Mouse (Mus musculus) macrophage (primary cell): ENCODE results near the gene Strn4. TPM values are rescaled to one million over a fixed set of nuclear protein-coding genes. Genes with fewer than 3 reads are reported as not detected.

Experiments
- H3K27ac ChIP-seq: fragments of 350-480 bp; formaldehyde crosslinking; 2 replicates; pipeline ENCODE4 v1.9.0; 2021
- H3K36me3 ChIP-seq: fragments of 350-480 bp; formaldehyde crosslinking; 2 replicates; pipeline ENCODE4 v1.9.0; 2021; ENCODE audit errors: inconsistent target
- H3K4me3 ChIP-seq: fragments of 350-480 bp; formaldehyde crosslinking; 2 replicates; pipeline ENCODE4 v1.9.0; 2021; ENCODE audit errors: inconsistent target
- H3K79me2 ChIP-seq: fragments of 350-480 bp; formaldehyde crosslinking; 2 replicates; pipeline ENCODE4 v1.9.0; 2021; ENCODE audit errors: inconsistent target
- WGBS: methylation state at CpG from one replicate; pipeline ENCODE4 v1.1.7; 2026; ENCODE audit warnings: inconsistent platforms; ENCODE audit not compliant: missing documents; 5-methylcytosine and 5-hydroxymethylcytosine counted together
- polyA plus RNA-seq: library from polyadenylated mRNA; stranded (reverse); fragments of 250-400 nt; gene quantifications from 3 replicates; pipeline ENCODE4 v1.2.4, GENCODE M21; 2018; ENCODE audit warnings: inconsistent platforms

Strn4 gene
- polyA plus RNA-seq, 1 experiment from 2014 or later, result 26.7 TPM

- Histone ChIP-seq H3K36me3 (peaks cover 15% of the 10 kb centered on the region), H3K27ac (peak overlapping the region; percentile 41), H3K79me2 (peaks cover 84% of the 10 kb centered on the region), H3K4me3 (no peak overlapping the region)
- 51% methylated on average over 5 of the region's 5 CpGs for WGBS
Measured at GRCm38 (mm10) chr7:16820271-16820763, 4.6 kb downstream of the Strn4 start.

DNA sequence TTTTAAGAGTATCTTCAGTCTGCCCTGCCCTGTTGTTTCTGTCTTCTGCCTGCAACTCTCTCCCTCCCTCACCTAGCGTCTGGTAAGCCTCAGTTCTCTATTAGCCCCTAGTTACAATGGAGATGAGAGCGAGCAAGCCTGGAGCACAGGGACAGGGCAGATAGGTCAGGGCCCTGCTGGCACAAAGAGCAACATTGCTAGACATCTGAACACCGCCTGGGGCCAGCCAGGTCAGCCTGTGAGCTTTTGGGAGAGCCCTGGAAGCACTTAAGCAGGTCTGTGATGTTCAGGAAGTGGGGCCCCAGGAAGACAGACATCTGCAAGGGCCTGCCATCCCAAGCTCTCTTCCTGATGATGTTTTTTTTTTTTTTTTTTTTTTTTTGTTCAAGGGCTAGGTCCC lies 5.4 kb downstream of the Strn4 start:
- 88% methylated on average over 3 of the region's 3 CpGs for WGBS
- Histone ChIP-seq H3K79me2 (peaks cover 92% of the 10 kb centered on the region), H3K36me3 (peaks cover 15% of the 10 kb centered on the region), H3K27ac (peak overlapping the region; percentile 24), H3K4me3 (no peak overlapping the region)

DNA sequence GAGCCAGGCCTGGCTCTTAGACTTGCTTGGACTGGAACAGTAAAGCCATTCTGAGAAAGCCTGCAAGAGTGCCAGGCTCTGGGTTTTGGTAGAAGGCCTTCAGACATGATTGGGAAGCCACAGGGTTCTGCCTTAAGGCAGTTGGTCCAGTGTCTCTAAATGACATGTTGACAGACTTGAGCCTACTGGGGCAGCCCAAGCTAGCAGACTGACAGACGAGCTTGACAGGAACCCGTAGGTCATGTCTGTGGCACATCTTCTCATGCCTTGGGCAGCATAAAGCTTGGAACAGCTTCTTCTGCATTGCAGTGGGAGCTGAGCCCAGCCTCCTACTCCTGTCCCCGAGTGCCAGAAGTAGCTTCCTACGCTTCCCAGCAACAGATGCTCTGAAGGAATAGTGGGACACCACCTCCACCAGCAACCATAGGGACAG lies 6.0 kb downstream of the Strn4 start:
- Histone ChIP-seq H3K79me2 (peaks cover 92% of the 10 kb centered on the region), H3K27ac (no peak overlapping the region), H3K4me3 (no peak overlapping the region), H3K36me3 (peaks cover 15% of the 10 kb centered on the region)
- 93% methylated on average over 4 of the region's 4 CpGs for WGBS

DNA sequence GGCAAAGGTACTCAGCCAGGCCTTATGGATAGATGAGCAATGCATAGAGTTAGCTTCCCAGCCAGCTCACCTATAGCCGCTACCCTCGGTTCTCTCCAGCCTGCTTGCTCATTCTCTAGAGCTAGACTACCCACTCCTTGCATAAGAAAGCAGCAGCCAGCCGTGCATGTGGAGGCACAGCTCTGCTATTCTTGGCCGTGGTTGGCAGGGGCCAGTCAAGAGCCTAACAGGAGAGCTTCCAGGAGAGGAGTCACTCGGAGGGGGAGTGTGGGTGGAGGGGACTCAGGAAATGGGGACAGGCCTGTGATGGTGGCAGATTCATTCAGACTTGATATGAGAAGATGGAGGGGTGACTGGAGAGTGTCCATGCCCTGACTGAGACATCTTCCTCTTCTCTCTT lies 8.0 kb downstream of the Strn4 start:
- peaks cover 71% of the 10 kb centered on the region for H3K79me2 ChIP-seq
- WGBS, result 84% methylated on average over 5 of the region's 5 CpGs
- no peak overlapping the region for H3K4me3 ChIP-seq
- H3K27ac ChIP-seq, result no peak overlapping the region
- H3K36me3 ChIP-seq, result peaks cover 31% of the 10 kb centered on the region

DNA sequence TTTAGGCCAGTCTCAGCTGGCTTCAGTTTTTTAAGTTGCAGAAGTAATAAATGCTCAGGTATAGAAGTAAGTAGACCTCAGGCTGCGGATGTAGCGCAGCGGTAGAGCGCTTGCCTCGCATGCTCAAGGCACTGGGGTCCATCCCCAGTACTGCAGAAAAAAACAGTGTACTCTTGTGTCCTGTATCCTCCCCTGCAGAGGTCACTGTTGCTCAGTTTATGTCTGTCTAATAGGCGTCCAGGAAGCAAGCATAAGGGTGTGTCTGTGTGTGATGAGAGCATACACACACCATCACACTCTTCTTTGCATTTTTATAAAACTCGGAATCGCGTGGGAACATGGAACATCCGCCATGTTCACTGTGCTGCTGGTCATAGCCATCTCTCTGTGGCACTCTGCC lies 10.1 kb downstream of the Strn4 start:
- no peak overlapping the region for H3K27ac ChIP-seq
- 82% methylated on average over 10 of the region's 10 CpGs for WGBS

DNA sequence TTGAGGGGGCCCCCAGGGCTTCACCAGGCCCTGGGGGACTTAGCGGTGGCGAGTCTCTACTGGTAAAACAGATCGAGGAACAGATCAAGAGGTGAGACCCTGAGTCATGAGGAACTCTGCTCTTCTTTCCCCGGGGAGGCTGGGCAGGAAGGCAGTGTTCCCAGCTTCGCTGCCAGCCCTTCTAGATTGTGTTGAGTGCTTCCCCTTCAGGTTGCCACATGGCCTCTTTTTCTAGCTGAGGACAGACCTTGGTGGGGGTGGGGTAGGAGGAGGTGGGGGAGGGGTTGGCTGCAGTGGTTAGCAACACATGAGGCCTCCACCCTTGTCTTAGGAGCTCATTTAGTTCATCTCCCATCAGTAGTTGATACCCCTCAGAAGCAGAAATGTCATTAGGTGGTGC lies 10.9 kb downstream of the Strn4 start:
- H3K4me3 ChIP-seq, result no peak overlapping the region
- 34% methylated on average over 5 of the region's 5 CpGs for WGBS
- no peak overlapping the region for H3K27ac ChIP-seq

More for the DNA sequence above, 10.1 kb downstream of the Strn4 start:
- Histone ChIP-seq H3K79me2 (peaks cover 54% of the 10 kb centered on the region), H3K4me3 (no peak overlapping the region), H3K36me3 (peaks cover 51% of the 10 kb centered on the region)

DNA sequence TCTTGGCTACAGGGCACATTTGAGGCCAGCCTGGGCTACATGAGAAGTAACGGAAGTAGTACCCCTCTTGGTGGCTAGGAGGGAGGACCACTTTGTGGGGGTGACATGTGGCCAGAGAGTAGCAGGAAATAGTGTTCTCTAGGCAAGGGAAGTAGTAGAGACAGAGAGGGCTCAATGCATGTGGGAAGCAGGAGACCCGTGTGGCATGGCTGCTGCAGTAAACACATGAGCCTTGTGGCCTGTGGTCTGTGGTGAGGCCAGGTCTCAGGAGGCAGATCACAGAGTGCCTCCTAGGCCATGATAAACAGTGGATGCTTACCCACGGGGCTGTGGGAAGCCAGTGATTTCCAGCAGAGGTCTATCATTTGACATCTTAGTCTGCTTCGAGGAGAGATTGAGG lies 11.6 kb downstream of the Strn4 start:
- no peak overlapping the region for H3K4me3 ChIP-seq
- peaks cover 66% of the 10 kb centered on the region for H3K36me3 ChIP-seq
- peaks cover 39% of the 10 kb centered on the region for H3K79me2 ChIP-seq
- no peak overlapping the region for H3K27ac ChIP-seq
- WGBS, result 31% methylated on average over 4 of the region's 4 CpGs

More for the DNA sequence above, 10.9 kb downstream of the Strn4 start:
- Histone ChIP-seq H3K36me3 (peaks cover 59% of the 10 kb centered on the region), H3K79me2 (peaks cover 46% of the 10 kb centered on the region)

GRCm38 (mm10) chr7:16830449-16830848 lies 14.8 kb downstream of the Strn4 start:
- peaks cover 79% of the 10 kb centered on the region for H3K36me3 ChIP-seq
- WGBS, result 92% methylated on average over 9 of the region's 9 CpGs
- no peak overlapping the region for H3K4me3 ChIP-seq
- peaks cover 7% of the 10 kb centered on the region; the same call in 1 of the 2 replicates for H3K79me2 ChIP-seq
- H3K27ac ChIP-seq, result no peak overlapping the region

DNA sequence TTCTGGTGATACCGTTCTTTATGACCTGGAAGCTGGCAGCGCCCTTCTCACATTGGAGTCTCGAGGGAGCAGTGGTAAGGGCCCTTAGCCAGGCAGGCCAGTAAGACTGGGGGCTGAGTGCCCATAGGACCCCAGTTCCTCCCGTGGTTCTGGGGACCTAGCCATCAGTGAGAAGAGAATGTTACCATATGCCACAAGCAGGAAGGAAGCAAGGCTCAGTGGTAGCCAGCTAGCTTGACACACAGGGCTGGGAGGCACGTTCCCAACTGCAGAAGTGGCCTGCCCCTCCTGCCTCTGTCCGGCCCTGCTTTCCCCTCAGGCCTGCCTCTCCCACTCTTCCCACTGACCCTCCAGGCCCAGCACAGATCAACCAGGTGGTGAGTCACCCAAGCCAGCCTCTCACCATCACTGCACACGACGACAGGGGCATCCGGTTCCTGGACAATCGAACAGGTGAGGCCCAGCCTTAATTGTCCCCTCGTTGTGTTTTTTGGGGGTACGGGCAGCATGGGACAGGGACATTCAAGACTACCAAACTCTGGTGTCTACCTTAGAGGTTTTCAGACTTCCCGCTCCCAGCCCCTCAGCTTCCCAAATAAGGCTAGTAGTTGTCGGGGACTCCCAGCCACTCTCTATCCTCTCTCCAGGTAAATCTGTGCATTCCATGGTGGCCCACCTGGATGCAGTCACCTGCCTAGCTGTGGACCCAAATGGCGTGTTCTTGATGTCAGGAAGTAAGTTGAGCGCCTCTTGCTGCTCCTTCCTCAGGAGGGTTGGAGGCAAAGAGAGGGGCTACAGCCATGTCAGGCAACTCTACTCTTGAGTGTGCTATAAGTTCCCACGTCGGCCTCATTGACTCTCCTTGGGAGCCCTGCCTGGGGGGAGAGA lies 22.5 kb downstream of the Strn4 start:
- WGBS, result 70% methylated on average over 17 of the region's 18 CpGs
- H3K27ac ChIP-seq, result no peak overlapping the region
- peaks cover 50% of the 10 kb centered on the region for H3K36me3 ChIP-seq
- H3K79me2 ChIP-seq, result no peaks in the 10 kb centered on the region
- no peak overlapping the region for H3K4me3 ChIP-seq

DNA sequence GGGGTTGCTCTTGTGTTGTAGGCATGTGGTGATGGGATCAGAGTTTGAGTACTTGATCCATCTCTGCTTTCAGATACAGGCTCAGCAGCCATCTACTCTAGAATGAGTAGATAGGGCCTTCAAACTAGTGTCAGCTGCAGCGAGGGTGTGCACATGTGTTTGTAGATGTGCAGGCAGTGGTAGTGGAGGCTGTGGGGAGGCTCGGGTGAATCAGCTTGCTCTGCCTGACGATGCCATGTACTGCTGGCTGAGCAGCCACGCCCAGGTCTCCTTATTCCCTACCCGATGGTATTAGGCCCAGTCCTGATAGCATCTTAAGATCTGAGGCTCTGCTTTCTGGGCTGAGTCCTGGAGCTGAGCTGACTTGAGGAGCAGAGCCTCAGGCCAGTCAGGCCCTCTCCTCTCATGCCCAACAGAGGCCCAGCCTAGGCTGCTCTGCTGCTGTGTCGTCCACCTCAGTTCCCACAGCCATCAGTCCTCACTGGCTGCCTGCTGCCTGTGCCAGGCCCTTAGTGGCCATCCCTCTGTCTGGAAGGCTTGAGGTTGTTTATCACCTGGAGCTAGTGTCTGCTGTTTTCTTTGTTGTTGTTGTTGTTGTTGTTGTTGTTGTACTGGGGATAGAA lies 23.2 kb downstream of the Strn4 start:
- no peak overlapping the region for H3K4me3 ChIP-seq
- WGBS, result 88% methylated on average over 6 of the region's 6 CpGs

DNA sequence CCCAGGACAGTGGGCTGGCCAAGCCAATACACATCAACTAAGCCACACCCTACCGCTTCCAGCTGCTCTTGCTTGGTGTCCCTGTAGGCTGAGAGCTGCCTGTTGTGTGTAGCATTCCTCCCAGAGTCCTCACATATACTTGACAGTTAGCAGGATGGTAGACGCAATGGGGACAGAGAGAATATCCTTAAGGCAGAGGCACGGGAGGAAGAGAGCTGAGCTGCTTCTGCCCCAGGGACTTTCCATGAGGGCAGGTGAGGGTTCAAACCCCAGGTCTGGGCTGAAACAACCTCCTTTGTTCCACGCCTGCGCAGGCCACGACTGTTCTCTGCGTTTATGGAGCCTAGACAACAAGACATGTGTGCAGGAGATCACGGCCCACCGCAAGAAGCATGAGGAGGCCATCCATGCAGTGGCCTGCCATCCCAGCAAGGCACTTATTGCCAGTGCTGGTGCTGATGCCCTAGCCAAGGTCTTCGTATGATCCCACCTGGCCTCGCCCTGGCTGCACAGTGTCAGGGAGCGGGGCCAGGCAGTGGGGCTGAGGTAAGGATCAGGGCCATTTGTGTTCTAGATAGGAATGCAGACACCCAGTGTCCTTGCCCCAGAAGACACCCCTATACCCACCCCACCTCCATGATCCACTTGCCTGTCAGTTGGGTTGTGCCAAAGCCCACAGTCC lies 23.9 kb downstream of the Strn4 start:
- no peaks in the 10 kb centered on the region for H3K79me2 ChIP-seq
- peaks cover 35% of the 10 kb centered on the region; the same call in 1 of the 2 replicates for H3K36me3 ChIP-seq
- H3K27ac ChIP-seq, result no peak overlapping the region
- H3K4me3 ChIP-seq, result no peak overlapping the region
- 95% methylated on average over 12 of the region's 12 CpGs for WGBS

More for the DNA sequence above, 23.2 kb downstream of the Strn4 start:
- no peak overlapping the region for H3K27ac ChIP-seq
- no peaks in the 10 kb centered on the region for H3K79me2 ChIP-seq
- H3K36me3 ChIP-seq, result peaks cover 42% of the 10 kb centered on the region; the same call in 1 of the 2 replicates

- 96% methylated on average over 2 of the region's 2 CpGs for WGBS
Measured at GRCm38 (mm10) chr7:16840109-16840491, 24.4 kb downstream of the Strn4 start.

DNA sequence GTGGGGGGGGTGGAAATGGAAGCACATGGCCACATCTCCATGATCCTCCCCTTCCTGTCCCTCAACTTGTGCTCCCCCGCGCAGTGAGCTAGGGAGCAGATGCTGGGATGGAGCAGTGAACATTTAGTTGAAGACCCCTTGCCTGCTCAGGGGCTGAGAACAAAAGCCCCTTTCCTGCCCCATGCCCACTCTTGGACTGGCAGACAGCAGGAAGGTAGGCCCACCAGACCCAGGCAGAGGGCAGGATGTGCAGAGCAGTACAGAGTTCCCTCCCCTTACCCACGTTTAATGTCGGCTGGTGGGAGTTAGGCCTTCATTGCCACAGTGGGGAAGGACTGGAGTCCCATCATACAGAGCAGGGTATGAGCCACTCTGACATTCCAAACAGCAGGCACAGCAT lies 25.4 kb downstream of the Strn4 start:
- peaks cover 30% of the 10 kb centered on the region; the same call in 1 of the 2 replicates for H3K36me3 ChIP-seq
- WGBS, result 39% methylated on average over 4 of the region's 4 CpGs

More at GRCm38 (mm10) chr7:16840109-16840491, 24.4 kb downstream of the Strn4 start:
- no peak overlapping the region for H3K27ac ChIP-seq
- H3K79me2 ChIP-seq, result no peaks in the 10 kb centered on the region
- no peak overlapping the region for H3K4me3 ChIP-seq
- peaks cover 30% of the 10 kb centered on the region; the same call in 1 of the 2 replicates for H3K36me3 ChIP-seq

More for the DNA sequence above, 25.4 kb downstream of the Strn4 start:
- Histone ChIP-seq H3K27ac (0 out of 2 replicates have a peak overlapping the region, but pooled peaks have one; percentile 42), H3K79me2 (no peaks in the 10 kb centered on the region), H3K4me3 (no peak overlapping the region)
